Mouse (Mus musculus): ENCODE data around the gene Mrpl44. TPM values are rescaled to one million over a fixed set of nuclear protein-coding genes. Genes with fewer than 3 reads are reported as not detected.

Gene Mrpl44
- polyA plus RNA-seq, 1 experiment from 2014 or later: 40.0 TPM

DNA sequence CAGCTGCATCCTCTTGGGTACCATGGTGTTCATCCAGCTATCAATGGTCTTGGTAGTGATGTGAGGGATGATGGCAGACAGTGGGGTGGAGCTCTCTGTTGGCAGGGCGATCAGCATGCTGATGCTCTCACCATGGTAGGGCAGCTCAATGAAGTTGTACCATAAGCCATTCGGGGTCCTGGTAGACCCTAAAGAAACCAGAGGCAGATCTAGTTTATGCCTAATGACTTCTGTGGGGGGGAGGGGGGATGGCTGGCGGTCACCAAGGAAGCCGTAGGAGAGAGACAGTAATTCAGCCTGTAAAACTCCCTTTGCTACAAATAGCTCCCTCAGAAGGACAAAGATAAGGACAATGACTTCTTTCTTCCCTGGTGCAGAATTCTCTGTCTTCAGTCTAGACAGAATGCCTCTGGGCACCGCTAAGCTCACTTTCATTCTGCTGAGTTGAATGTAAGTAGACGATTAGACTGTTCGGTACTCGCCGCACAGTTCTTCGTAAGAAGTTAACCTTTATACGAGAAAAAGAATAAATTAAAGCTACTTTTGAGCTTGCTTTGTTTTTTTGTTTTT is 27.1 kb downstream of the Mrpl44 start:
- H3K27me3 ChIP-seq: peaks cover 25% of the 10 kb centered on the region
- in situ Hi-C loops (cut with MboI; ENCODE audit: low pct_unique_long_range_greater_than_20kb): no loop called here
- ATAC-seq: no peak
- CTCF ChIA-PET: interaction anchor here (1.4 kb wide), 1 partner anchor 15 kb away, joined by 4 read pairs; no protein-coding TSS in a partner anchor
- no peak for DNase-seq (ENCODE audit: low read depth, low spot score)
- no peak for TF ChIP-seq CTCF (IDR thresholded peaks at IDR 0.05)
- POLR2A ChIA-PET: interaction anchor here (0.6 kb wide), 1 partner anchor 719 kb away, joined by 3 read pairs; no protein-coding TSS in a partner anchor

DNA sequence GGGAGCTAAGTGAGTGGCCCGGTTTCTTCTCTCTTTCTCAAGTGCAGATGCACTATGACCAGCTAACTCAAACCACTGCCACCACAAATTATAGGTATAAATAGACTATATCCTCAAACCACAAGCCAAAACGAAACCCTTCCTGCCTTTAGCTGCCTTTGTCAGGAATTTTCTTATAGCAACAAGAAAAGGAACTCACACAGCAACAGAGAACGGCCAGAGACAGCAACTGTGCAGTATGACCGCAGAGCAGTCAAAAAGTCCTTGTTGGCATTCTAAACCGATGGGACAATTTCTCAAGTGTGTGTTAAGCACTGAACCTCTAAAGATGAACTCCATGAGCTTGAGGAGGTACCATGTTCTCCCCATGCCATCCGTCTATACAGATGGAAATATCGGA is 27.8 kb downstream of the Mrpl44 start:
- ChIA-PET CTCF (interaction anchor here (2.1 kb wide), 1 partner anchor 9 kb away, joined by 6 read pairs; no protein-coding TSS in a partner anchor), POLR2A (no interaction called here)
- ATAC-seq (no peak), DNase-seq (ENCODE audit: low read depth, low spot score) (no peak)
- peaks cover 27% of the 10 kb centered on the region for H3K27me3 ChIP-seq
- TF ChIP-seq CTCF (IDR thresholded peaks at IDR 0.05): no peak
- in situ Hi-C loops (cut with MboI; ENCODE audit: low pct_unique_long_range_greater_than_20kb): no loop called here

DNA sequence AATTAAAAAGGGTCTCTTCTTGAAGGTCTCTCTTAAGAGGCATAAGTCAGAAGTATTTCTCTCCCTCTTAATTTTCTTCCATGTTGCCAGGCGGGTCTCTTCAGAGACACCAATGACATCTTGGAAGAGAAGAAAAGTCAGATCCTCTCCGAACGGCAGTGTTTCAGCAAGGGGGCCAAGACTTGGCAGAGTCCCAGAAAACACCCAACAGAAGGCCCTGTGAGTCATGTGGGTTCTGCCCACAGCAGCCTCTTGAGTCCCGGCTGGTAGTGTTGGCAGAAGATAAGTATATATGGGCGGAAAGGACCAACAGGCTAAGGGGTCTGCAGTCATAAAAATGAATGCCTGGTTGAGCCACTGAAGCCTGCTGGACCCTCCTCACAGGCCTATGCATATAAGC is 31.0 kb downstream of the Mrpl44 start:
- no peak for TF ChIP-seq CTCF (IDR thresholded peaks at IDR 0.05)
- DNase-seq (ENCODE audit: low read depth, low spot score) (no peak), ATAC-seq (peak; percentile 44)
- CTCF ChIA-PET: interaction anchor here (1.5 kb wide), 1 partner anchor 10 kb away, joined by 3 read pairs; no protein-coding TSS in a partner anchor
- H3K27me3 ChIP-seq: peaks cover 17% of the 10 kb centered on the region
- POLR2A ChIA-PET: no interaction called here
- in situ Hi-C loops (cut with MboI; ENCODE audit: low pct_unique_long_range_greater_than_20kb): no loop called here

DNA sequence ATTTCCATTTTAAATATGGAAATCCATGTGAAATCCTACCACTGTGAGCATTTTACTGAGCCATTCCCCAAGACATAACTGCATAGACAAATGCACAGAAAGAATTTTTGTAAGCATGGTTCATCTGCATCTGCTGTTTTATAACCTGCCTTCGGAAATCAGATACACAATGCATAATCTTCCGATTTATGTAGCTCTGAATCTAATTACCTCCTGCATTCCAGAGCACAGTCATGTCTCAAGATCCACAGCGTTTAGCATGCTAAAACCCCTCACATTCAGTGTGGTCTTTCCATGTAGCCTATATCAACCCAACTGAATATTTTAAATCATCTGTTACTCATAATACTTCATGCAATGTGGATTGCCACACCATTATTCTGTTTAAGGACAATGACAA is 33.6 kb downstream of the Mrpl44 start:
- ATAC-seq (no peak), DNase-seq (ENCODE audit: low read depth, low spot score) (no peak)
- CTCF ChIA-PET: no interaction called here
- H3K27me3 ChIP-seq: peaks cover 12% of the 10 kb centered on the region
- TF ChIP-seq CTCF (IDR thresholded peaks at IDR 0.05): no peak
- in situ Hi-C loops (cut with MboI; ENCODE audit: low pct_unique_long_range_greater_than_20kb): no loop called here
- POLR2A ChIA-PET: no interaction called here

DNA sequence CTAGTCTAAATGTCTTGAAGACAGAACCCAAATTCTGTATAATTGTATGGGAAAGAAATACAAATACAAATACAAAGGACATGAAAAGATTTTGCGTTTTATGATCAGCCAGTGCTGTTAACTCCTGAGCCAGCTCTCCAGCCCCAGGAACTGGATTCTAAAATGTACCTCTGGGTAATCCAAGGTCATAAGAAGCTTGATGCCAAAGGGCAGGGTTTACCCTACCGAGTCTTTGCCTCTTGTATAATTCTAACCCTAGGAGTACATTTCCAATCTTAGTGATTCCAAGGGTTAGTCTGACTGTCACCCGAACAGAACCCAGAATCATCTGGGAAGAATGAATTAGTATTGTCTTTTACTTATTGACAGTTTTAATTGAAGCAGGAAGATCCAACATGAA is 39.6 kb downstream of the Mrpl44 start:
- POLR2A ChIA-PET: no interaction called here
- TF ChIP-seq CTCF (IDR thresholded peaks at IDR 0.05): no peak
- CTCF ChIA-PET: interaction anchor here (0.7 kb wide), 1 partner anchor 15 kb away, joined by 3 read pairs; no protein-coding TSS in a partner anchor
- in situ Hi-C loops (cut with MboI; ENCODE audit: low pct_unique_long_range_greater_than_20kb): no loop called here
- ATAC-seq (no peak), DNase-seq (ENCODE audit: low read depth, low spot score) (no peak)
- peaks cover 2% of the 10 kb centered on the region for H3K27me3 ChIP-seq

DNA sequence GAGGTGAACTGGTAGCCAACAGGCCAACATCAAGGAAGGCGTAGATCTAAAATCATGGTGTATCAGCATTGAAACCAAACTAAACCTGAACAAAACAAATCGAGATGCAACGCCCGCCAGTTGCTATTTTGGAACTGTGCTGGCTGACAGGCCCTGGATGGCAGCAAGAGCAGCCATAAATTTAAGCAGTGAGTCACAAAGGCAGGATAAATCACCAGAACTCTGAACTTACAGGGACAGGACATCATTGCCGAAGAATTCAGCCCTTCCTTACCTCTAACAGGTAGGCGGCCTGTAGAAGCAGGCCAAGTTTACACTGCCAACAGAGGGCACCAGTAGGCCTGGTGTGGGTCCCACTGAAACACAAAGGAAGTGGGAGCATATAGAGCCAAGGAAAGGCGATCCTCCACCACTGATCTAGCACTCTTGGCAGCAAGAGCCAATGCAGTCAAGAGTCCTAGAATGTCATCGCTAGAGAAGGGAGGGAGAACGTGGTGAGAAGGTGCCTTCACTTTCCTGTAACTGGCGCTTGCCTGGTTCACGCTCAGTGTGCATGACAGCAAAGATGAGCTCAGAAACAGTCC is 43.6 kb downstream of the Mrpl44 start:
- ChIA-PET CTCF (no interaction called here), POLR2A (no interaction called here)
- in situ Hi-C loops (cut with MboI; ENCODE audit: low pct_unique_long_range_greater_than_20kb): no loop called here
- ATAC-seq (no peak), DNase-seq (ENCODE audit: low read depth, low spot score) (no peak)
- no peaks in the 10 kb centered on the region for H3K27me3 ChIP-seq
- TF ChIP-seq CTCF (IDR thresholded peaks at IDR 0.05): no peak

DNA sequence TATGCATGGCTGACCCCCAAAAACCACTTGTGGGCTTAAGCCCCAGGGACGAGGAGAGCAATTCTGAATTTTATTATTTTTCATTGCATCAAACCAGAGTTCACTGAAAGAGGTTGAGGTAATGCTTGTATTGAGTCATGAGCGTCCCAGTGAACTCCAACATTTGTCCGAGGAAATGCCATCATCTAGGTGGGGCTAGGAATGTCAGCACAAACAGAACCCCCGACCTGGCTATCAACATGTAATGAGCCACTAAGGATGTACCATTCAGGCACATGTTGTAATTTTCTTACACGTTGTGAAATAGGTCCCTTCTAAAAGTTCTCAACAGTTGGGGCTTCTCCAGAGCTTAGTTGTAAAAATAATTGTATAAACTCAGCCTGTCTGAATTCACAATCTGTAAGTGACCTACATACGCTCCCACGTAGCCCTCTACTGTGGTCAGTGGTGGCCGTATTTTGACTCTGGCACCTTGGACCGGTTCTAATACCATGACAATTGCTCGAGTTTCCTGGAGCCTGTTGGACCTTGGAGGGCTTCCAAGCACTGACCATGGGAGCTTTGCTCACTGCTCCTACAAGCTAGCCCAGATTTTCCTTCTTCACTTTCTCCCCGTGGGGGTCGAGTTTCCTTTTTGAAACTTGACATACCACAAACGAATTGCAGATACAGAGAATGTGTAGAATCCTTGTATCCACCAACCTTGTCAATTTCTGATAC is 47.1 kb downstream of the Mrpl44 start:
- no peak for DNase-seq (ENCODE audit: low read depth, low spot score)
- H3K27me3 ChIP-seq: no peaks in the 10 kb centered on the region
- ChIA-PET CTCF (no interaction called here), POLR2A (no interaction called here)
- ATAC-seq: peak; percentile 79
- in situ Hi-C loops (cut with MboI; ENCODE audit: low pct_unique_long_range_greater_than_20kb): no loop called here
- TF ChIP-seq CTCF (IDR thresholded peaks at IDR 0.05): no peak

DNA sequence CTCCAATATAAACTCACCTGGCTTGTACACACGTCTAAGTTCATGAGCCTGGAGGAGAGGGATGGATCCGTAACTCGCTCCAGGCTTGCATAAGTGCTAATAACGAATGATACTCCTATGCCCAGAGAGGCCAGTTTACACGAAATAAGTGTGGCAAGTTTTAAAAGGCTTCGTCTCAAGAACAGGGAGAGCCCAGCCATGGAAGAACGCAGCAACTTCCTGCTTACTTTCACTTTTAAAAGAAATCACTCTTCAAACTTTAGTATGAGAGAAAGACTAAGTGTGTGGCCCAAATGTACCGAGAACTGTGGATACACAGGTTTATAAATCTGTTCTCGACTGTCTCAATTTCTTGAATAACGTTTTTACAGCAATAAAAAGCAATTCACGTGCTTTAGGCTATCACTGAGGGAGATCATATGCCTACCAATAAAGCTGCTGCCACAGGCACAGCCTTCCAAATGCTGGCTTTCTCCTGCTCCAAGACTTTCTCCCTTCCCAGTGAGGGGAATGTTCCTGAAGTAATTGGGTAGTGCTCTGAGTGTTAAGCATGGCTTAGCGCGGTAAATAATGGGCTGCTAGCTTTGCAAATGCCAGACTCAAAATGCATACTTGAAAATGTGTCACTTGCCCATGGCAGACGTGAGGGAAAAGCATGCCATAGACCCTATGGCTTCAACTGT is 48.3 kb downstream of the Mrpl44 start:
- H3K27me3 ChIP-seq: peaks cover 4% of the 10 kb centered on the region
- POLR2A ChIA-PET: no interaction called here
- in situ Hi-C loops (cut with MboI; ENCODE audit: low pct_unique_long_range_greater_than_20kb): no loop called here
- DNase-seq (ENCODE audit: low read depth, low spot score): no peak
- no peak for TF ChIP-seq CTCF (IDR thresholded peaks at IDR 0.05)
- CTCF ChIA-PET: no interaction called here
- no peak for ATAC-seq

Other genes with a start within 250 kb of the Mrpl44 start
- 16.3 TPM for gene Ap1s3, start 104.0 kb upstream of the Mrpl44 start, polyA plus RNA-seq (2021)
- 37.1 TPM for gene Wdfy1, start 125 bp downstream of the Mrpl44 start, polyA plus RNA-seq (2021)
- 2.5 TPM for gene Serpine2, start 85.2 kb downstream of the Mrpl44 start, polyA plus RNA-seq (2021)

Measured in Patski (cell line).